Mouse (Mus musculus): ENCODE data around the gene Patj.
"Not testable (repeated sequence)": the region's sequence is repeated elsewhere in the genome, so short reads cannot be mapped to it uniquely, and the experiment has no call there.

Patj gene

GRCm38 (mm10) chr4:98724682-98725081, 329.1 kb downstream of the Patj start:
- not testable (repeated sequence) for DNase-seq (ENCODE audit: low read depth, low spot score)

- no peak for DNase-seq (ENCODE audit: low read depth, low spot score)
Observed at GRCm38 (mm10) chr4:98725439-98725838, 329.9 kb downstream of the Patj start.

- no peak for DNase-seq (ENCODE audit: low read depth, low spot score)
Observed at GRCm38 (mm10) chr4:98726590-98727237, 331.1 kb downstream of the Patj start, which contains the start of gene L1td1. L1td1 (plus strand) TSS chr4:98726734.

- no peak for DNase-seq (ENCODE audit: low read depth, low spot score)
Observed at GRCm38 (mm10) chr4:98727295-98727958, 331.8 kb downstream of the Patj start.

- DNase-seq (ENCODE audit: low read depth, low spot score): no peak
Observed at GRCm38 (mm10) chr4:98727959-98728347, 332.4 kb downstream of the Patj start.

- no peak for DNase-seq (ENCODE audit: low read depth, low spot score)
Observed at GRCm38 (mm10) chr4:98728716-98729115, 333.1 kb downstream of the Patj start.

- no peak for DNase-seq (ENCODE audit: low read depth, low spot score)
Observed at GRCm38 (mm10) chr4:98733660-98734059, 338.1 kb downstream of the Patj start.

- DNase-seq (ENCODE audit: low read depth, low spot score): no peak
Observed at GRCm38 (mm10) chr4:98739753-98740152, 344.2 kb downstream of the Patj start.

- DNase-seq (ENCODE audit: low read depth, low spot score): no peak
Observed at GRCm38 (mm10) chr4:98743209-98743905, 347.8 kb downstream of the Patj start.

GRCm38 (mm10) chr4:98743906-98744210, 348.3 kb downstream of the Patj start:
- no peak for DNase-seq (ENCODE audit: low read depth, low spot score)

- DNase-seq (ENCODE audit: low read depth, low spot score): no peak
Observed at GRCm38 (mm10) chr4:98754456-98754855, 358.9 kb downstream of the Patj start.

GRCm38 (mm10) chr4:98756141-98756540, 360.6 kb downstream of the Patj start:
- DNase-seq (ENCODE audit: low read depth, low spot score): no peak

GRCm38 (mm10) chr4:98758012-98758821, 362.6 kb downstream of the Patj start:
- no peak for DNase-seq (ENCODE audit: low read depth, low spot score)

GRCm38 (mm10) chr4:98758872-98759518, 363.4 kb downstream of the Patj start:
- no peak for DNase-seq (ENCODE audit: low read depth, low spot score)

GRCm38 (mm10) chr4:98767134-98768133, 371.8 kb downstream of the Patj start:
- DNase-seq (ENCODE audit: low read depth, low spot score): no peak

Data from CD4-positive, CD25-positive, alpha-beta regulatory T cell, adult 2 months (primary cell).